Mouse (Mus musculus) forebrain, embryonic 10.5 days (tissue): Measurements from ENCODE around the gene Prpf38a. TPM values are rescaled to one million over a fixed set of nuclear protein-coding genes. Genes with fewer than 3 reads are reported as not detected.
A peak's percentile ranks its signal among the peaks of the same experiment; 100 is the strongest.

ENCODE experiments used
- DNase-seq: peaks from one replicate; pipeline ENCODE4 v3.0.0-alpha.2; 2017; ENCODE audit warnings: low spot score; ENCODE audit errors: extremely low spot score
- H3K27ac ChIP-seq: fragments of 300-500 bp; sonication (generic); 2 replicates; pipeline ENCODE4 v1.5.1; 2016; ENCODE audit warnings: mild to moderate bottlenecking
- H3K27me3 ChIP-seq: fragments of 300-500 bp; sonication (generic); 2 replicates; pipeline ENCODE4 v1.6.1; 2016; ENCODE audit warnings: mild to moderate bottlenecking; ENCODE audit not compliant: poor library complexity, severe bottlenecking
- H3K36me3 ChIP-seq: fragments of 300-500 bp; sonication (generic); replicated peaks from 2 replicates; pipeline ENCODE4 v1.6.1; 2016; ENCODE audit warnings: mild to moderate bottlenecking, moderate library complexity
- H3K4me1 ChIP-seq: fragments of 300-500 bp; sonication (generic); 2 replicates; pipeline ENCODE4 v1.6.1; 2016
- H3K4me3 ChIP-seq: fragments of 300-500 bp; sonication (generic); 2 replicates; pipeline ENCODE4 v1.5.1; 2016; ENCODE audit warnings: mild to moderate bottlenecking, moderate library complexity
- H3K9me3 ChIP-seq: fragments of 300-500 bp; sonication (generic); 2 replicates; pipeline ENCODE4 v1.6.1; 2016; ENCODE audit warnings: mild to moderate bottlenecking, moderate library complexity
- WGBS: fragments of 180-500 bp; shearing (Covaris S2); methylation state at CpG from one replicate; pipeline ENCODE4 v1.1.7; 2016; 5-methylcytosine and 5-hydroxymethylcytosine counted together
- polyA plus RNA-seq: library from polyadenylated mRNA; unstranded; fragments of >200 nt; fragmentation: Nextera tagmentation; extraction: Ambion mirVana; gene quantifications from 2 replicates; pipeline ENCODE4 v1.2.1, GENCODE M21; 2016

The Prpf38a gene
- polyA plus RNA-seq, 1 experiment from 2014 or later: 136 TPM

DNA sequence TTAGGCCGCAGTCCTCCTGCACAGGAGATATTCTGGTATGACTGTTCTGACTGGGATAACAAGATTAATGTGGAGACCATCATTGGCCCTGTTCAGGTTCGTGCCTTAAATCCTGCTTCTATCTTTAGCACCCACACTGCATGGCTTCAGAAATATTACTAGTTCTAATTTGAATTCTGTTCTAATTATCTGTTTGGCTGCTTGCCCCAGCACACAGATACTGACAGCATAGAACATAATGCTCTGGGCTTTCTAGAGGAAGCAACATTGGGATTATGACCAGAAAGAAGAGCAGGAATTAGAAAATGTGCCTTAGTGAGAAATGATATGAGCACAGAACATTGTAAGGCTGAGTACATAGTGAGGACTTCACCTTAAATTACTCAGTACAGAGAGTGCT lies 14.2 kb upstream of the Prpf38a start:
- no peak for DNase-seq
- Histone ChIP-seq H3K27me3 (no peaks in the 10 kb centered on the region), H3K36me3 (peaks cover 97% of the 10 kb centered on the region), H3K4me1 (no peaks in the 10 kb centered on the region), H3K9me3 (no peaks in the 10 kb centered on the region), H3K4me3 (no peak overlapping the region), H3K27ac (no peak overlapping the region)
- 95% methylated on average over 2 of the region's 2 CpGs for WGBS

DNA sequence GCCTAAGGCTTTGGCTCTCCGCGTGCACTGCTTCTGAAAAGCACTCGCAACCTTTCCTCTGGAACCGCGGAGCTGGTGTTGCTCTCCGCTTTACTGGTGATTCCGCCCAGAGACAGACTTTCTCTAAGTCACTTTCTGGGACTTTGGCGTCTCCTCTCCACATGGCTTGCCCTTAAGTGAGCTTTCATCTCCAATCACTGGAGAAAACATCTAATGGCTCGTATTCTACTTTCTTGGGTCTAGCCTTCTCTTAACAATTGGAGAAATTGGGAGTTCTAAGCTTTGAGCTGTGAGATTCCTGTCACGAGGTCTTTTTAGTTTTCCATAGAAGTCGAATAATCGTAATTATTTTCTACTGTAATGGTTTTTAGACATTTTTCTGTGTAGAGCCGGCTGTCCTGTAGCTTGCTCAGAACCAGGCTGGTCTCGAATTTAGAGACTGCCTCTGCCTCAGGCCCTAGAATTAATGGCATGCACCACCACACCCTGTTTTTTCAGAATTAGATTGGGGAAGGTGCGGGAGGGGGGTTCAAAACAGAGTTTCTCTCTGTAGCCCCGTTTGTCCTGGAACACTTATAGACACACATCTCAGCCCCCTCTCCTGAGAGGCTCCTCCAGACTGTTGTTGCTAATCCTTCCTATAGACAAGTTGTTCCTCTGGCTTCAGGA lies 741 bp upstream of the Prpf38a start:
- Histone ChIP-seq H3K27me3 (no peaks in the 10 kb centered on the region), H3K9me3 (no peaks in the 10 kb centered on the region; the same call in 1 of the 2 replicates), H3K4me3 (peak overlapping the region; percentile 77), H3K36me3 (peaks cover 59% of the 10 kb centered on the region), H3K27ac (peak overlapping the region; percentile 86), H3K4me1 (peaks cover 32% of the 10 kb centered on the region)
- DNase-seq: no peak
- 2% methylated on average over 16 of the region's 16 CpGs for WGBS

DNA sequence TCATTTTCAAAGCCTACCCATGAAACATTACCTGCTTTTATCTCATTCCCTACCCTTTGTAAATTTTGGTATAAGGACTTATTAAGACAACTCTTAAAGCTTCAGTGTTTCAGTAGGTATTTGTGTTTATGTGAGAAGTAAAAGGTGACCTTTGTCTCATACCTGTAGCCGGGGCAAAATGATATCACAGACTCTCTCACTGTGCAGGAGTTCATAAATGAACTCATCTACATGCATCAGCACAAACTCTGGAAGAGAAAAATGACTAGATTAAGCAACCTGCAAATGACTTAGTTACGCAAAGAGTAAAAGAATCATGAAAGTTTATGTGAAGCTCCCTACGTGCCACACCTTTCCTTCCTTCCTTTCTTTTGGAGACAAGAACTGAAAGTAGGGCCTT lies 6.5 kb downstream of the Prpf38a start:
- Histone ChIP-seq H3K27me3 (no peaks in the 10 kb centered on the region), H3K4me1 (peaks cover 6% of the 10 kb centered on the region), H3K27ac (no peak overlapping the region), H3K36me3 (peaks cover 94% of the 10 kb centered on the region), H3K4me3 (no peak overlapping the region), H3K9me3 (no peaks in the 10 kb centered on the region)
- 96% methylated on average over 3 of the region's 3 CpGs for WGBS
- no peak for DNase-seq

DNA sequence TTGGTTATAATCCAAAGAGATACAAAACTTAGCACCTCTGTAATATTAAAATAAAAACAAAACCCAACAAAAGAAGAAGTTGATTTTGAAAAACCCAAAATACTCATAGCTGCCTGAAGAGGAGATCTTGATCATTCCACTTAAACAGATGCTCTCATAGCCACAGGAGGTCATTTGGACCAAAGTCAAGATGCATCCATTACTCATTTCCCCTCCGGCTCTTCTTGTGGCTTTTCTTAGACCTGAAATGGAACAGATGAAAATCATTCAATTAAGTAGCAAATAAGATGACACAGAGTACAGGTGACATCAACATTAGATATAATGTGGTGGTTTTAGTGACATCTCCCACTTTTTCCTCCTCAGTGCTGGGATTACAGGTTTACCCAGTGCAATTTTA lies 14.1 kb downstream of the Prpf38a start:
- no peak overlapping the region for H3K27ac ChIP-seq

DNA sequence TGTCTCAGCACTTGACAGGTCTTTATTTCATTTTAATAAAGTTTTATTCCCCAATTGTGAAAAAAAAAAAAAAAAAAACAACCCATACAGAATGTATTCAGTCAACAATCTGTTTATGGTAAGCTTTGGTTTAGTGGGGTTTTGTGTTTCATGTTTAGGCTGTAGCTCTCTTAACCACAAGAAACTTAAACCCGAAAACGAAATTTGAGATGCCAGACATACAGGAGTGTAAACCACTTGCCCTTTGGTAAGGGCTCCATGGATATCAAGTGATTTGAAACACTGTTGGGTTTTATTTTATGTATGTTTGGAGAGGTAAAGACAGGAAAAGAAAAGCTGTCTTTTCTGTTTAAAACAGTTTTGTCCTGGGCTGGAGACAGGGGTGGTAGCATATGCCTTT lies 39.4 kb downstream of the Prpf38a start:
- WGBS: 91% methylated on average over 2 of the region's 2 CpGs
- H3K4me1 ChIP-seq: no peaks in the 10 kb centered on the region
- peaks cover 67% of the 10 kb centered on the region for H3K36me3 ChIP-seq
- H3K27ac ChIP-seq: no peak overlapping the region
- DNase-seq: no peak
- no peak overlapping the region for H3K4me3 ChIP-seq
- no peaks in the 10 kb centered on the region for H3K27me3 ChIP-seq
- H3K9me3 ChIP-seq: no peaks in the 10 kb centered on the region

More for the DNA sequence above, 14.1 kb downstream of the Prpf38a start:
- Histone ChIP-seq H3K27me3 (no peaks in the 10 kb centered on the region), H3K36me3 (peaks cover 100% of the 10 kb centered on the region), H3K4me3 (no peak overlapping the region), H3K9me3 (no peaks in the 10 kb centered on the region), H3K4me1 (no peaks in the 10 kb centered on the region)
- 88% methylated on average over 1 of the region's 1 CpGs for WGBS
- DNase-seq: no peak

Other genes with a start within 250 kb of the Prpf38a start
- gene Shisal2a, start 196.0 kb downstream of the Prpf38a start, polyA plus RNA-seq: 1.7 and 1.8 TPM in 2 replicates
- gene Gpx7, start 172.4 kb downstream of the Prpf38a start, polyA plus RNA-seq: 30.5 and 34.8 TPM in 2 replicates
- 83.3 and 85.1 TPM in 2 replicates for gene Tut4, start 119.9 kb downstream of the Prpf38a start, polyA plus RNA-seq
- 25.0 and 27.1 TPM in 2 replicates for gene Orc1, start 87 bp upstream of the Prpf38a start, polyA plus RNA-seq
- gene Cc2d1b, start 40.6 kb upstream of the Prpf38a start, polyA plus RNA-seq: 23.6 and 27.7 TPM in 2 replicates
- gene 3110021N24Rik, start 140.3 kb upstream of the Prpf38a start, polyA plus RNA-seq: 1.5 and 1.8 TPM in 2 replicates
- gene Zfyve9, start 201.5 kb upstream of the Prpf38a start, polyA plus RNA-seq: 5.2 and 5.3 TPM in 2 replicates